Mouse (Mus musculus): ENCODE measurements around the gene Olfr1156.

Olfr1156 gene

GRCm38 (mm10) chr2:87953000-87953399, at the start of gene Olfr1156:
Gene Olfr1156 (minus strand): TSS chr2:87953100.
- DNase-seq, result no peak

GRCm38 (mm10) chr2:87989813-87990212, 36.9 kb upstream of the Olfr1156 start, which contains the start of gene Olfr1158:
Gene Olfr1158 (plus strand): TSS chr2:87990113.
- DNase-seq, result no peak

GRCm38 (mm10) chr2:87974563-87974962, 21.7 kb upstream of the Olfr1156 start, which contains the start of gene Olfr74:
Gene Olfr74 (minus strand): TSS chr2:87974663.
- DNase-seq, result no peak

GRCm38 (mm10) chr2:87968199-87968598, 15.3 kb upstream of the Olfr1156 start, which contains the start of gene Olfr1157:
Gene Olfr1157 (minus strand): TSS chr2:87968299.
- no peak for DNase-seq

- no peak for DNase-seq
These were observed 7.9 kb downstream of the Olfr1156 start, which contains the start of gene Olfr1155 for GRCm38 (mm10) chr2:87945037-87945436. Gene Olfr1155 (minus strand): TSS chr2:87945137.

GRCm38 (mm10) chr2:87905066-87905465, 47.8 kb downstream of the Olfr1156 start, which contains the start of gene Olfr1154:
Gene Olfr1154 (minus strand): TSS chr2:87905166.
- DNase-seq, result no peak
